Mouse (Mus musculus): ENCODE results near the gene Ncoa4.
A peak's percentile ranks its signal among the peaks of the same experiment; 100 is the strongest.
"Not testable (repeated sequence)": the region's sequence is repeated elsewhere in the genome, so short reads cannot be mapped to it uniquely, and the experiment has no call there.

Gene Ncoa4

GRCm38 (mm10) chr14:32160563-32160962 lies 898 bp downstream of the Ncoa4 start:
- no peak for DNase-seq (ENCODE audit: low read depth, low spot score)

GRCm38 (mm10) chr14:32161090-32161885 lies 1.6 kb downstream of the Ncoa4 start:
- no peak for DNase-seq (ENCODE audit: low read depth, low spot score)

GRCm38 (mm10) chr14:32162231-32162630 lies 2.6 kb downstream of the Ncoa4 start:
- no peak for DNase-seq (ENCODE audit: low read depth, low spot score)

- no peak for DNase-seq (ENCODE audit: low read depth, low spot score)
Observed at GRCm38 (mm10) chr14:32163203-32163888, 3.7 kb downstream of the Ncoa4 start.

GRCm38 (mm10) chr14:32164173-32165051 lies 4.7 kb downstream of the Ncoa4 start:
- no peak for DNase-seq (ENCODE audit: low read depth, low spot score)

GRCm38 (mm10) chr14:32165278-32166061 lies 5.8 kb downstream of the Ncoa4 start:
- peak; percentile 81 for DNase-seq (ENCODE audit: low read depth, low spot score)

GRCm38 (mm10) chr14:32166062-32166441 lies 6.4 kb downstream of the Ncoa4 start:
- DNase-seq (ENCODE audit: low read depth, low spot score), result no peak

GRCm38 (mm10) chr14:32166840-32167239 lies 7.2 kb downstream of the Ncoa4 start:
- DNase-seq (ENCODE audit: low read depth, low spot score), result no peak

- no peak for DNase-seq (ENCODE audit: low read depth, low spot score)
Observed at GRCm38 (mm10) chr14:32167326-32167725, 7.7 kb downstream of the Ncoa4 start.

GRCm38 (mm10) chr14:32168653-32169231 lies 9.1 kb downstream of the Ncoa4 start:
- DNase-seq (ENCODE audit: low read depth, low spot score), result peak; percentile 88

GRCm38 (mm10) chr14:32170137-32170536 lies 10.5 kb downstream of the Ncoa4 start:
- DNase-seq (ENCODE audit: low read depth, low spot score), result no peak

- DNase-seq (ENCODE audit: low read depth, low spot score), result no peak
Observed at GRCm38 (mm10) chr14:32175310-32175709, 15.6 kb downstream of the Ncoa4 start.

- DNase-seq (ENCODE audit: low read depth, low spot score), result not testable (repeated sequence)
Observed at GRCm38 (mm10) chr14:32176590-32176989, 16.9 kb downstream of the Ncoa4 start.

GRCm38 (mm10) chr14:32179393-32180195 lies 19.9 kb downstream of the Ncoa4 start:
- DNase-seq (ENCODE audit: low read depth, low spot score), result no peak

- no peak for DNase-seq (ENCODE audit: low read depth, low spot score)
Observed at GRCm38 (mm10) chr14:32180861-32181260, 21.2 kb downstream of the Ncoa4 start.

GRCm38 (mm10) chr14:32183846-32184245 lies 24.2 kb downstream of the Ncoa4 start:
- no peak for DNase-seq (ENCODE audit: low read depth, low spot score)

- no peak for DNase-seq (ENCODE audit: low read depth, low spot score)
Observed at GRCm38 (mm10) chr14:32190627-32191391, 31.1 kb downstream of the Ncoa4 start.

- DNase-seq (ENCODE audit: low read depth, low spot score), result no peak
Observed at GRCm38 (mm10) chr14:32191926-32192325, 32.3 kb downstream of the Ncoa4 start.

- DNase-seq (ENCODE audit: low read depth, low spot score), result no peak
Observed at GRCm38 (mm10) chr14:32192437-32192836, 32.8 kb downstream of the Ncoa4 start.
